Mouse (Mus musculus): ENCODE data around the gene Slit1.

DNA sequence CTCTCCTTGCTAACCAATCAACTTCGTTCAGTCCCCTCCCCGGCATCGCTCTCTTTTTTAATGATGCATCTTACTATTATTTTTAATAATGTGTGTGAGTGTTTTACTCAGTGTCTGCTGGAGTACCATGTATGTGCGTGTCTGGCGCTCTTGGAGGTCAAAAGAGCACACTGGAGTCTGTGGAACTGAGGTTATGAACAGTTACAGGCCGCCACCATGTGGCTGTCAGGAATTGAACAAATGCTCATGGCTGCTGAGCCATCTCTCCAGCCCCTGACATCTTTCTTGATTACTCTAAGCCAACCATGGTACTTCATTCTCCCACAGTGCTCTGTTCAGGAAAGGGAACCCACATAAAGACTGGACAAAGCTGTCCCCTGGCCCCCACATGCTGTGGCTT, 16.3 kb upstream of the Slit1 start:
- no peak for TF ChIP-seq GATA1 (IDR thresholded peaks at IDR 0.05; ENCODE audit: low read length)
- TF ChIP-seq TAL1 (IDR thresholded peaks at IDR 0.05; ENCODE audit: low read length), result no peak
